Mouse (Mus musculus): Measurements from ENCODE around the gene Dnajc25.

- no peak for TF ChIP-seq CTCF (IDR thresholded peaks at IDR 0.05; ENCODE audit: borderline replicate concordance, control insufficient read depth, extremely low read depth, insufficient read depth, low read length, poor library complexity)
- TF ChIP-seq POLR2A (IDR thresholded peaks at IDR 0.05; ENCODE audit: control insufficient read depth, extremely low read depth, insufficient read depth, low read length, poor library complexity): no peak
Observed at GRCm38 (mm10) chr4:59009186-59009585, 14.3 kb downstream of the Dnajc25 start.
